Mouse (Mus musculus) MEL (cell line): ENCODE measurements around the gene Mfsd2a. TPM values are rescaled to one million over a fixed set of nuclear protein-coding genes. Genes with fewer than 3 reads are reported as not detected.

Experiments
- DNase-seq: peaks from one replicate; pipeline ENCODE4 v3.0.0; 2011; ENCODE audit warnings: low read depth, low spot score
- H3K27ac ChIP-seq: 2 replicates; pipeline ENCODE4 v1.5.1; 2012; ENCODE audit warnings: low read depth, mild to moderate bottlenecking, control low read depth, low read length, moderate library complexity; ENCODE audit not compliant: control insufficient read depth
- H3K27me3 ChIP-seq, 2 experiments: fragments of 150-350 bp in 1 of 2; sonication (generic) in 1 of 2; 2 replicates each; pipeline ENCODE4 v1.6.1; 2012; ENCODE audit warnings: low read length in 2 of 2, mild to moderate bottlenecking in 2 of 2, improper control_type of control experiment in 1 of 2, moderate library complexity in 1 of 2; ENCODE audit not compliant: insufficient read depth in 2 of 2, control insufficient read depth in 1 of 2
- H3K36me3 ChIP-seq, 2 experiments: 2 replicates each; pipeline ENCODE4 v1.6.1; 2012 to 2014; ENCODE audit warnings: low read length in 2 of 2, improper control_type of control experiment in 1 of 2, inconsistent platforms in 1 of 2, mild to moderate bottlenecking in 1 of 2; ENCODE audit not compliant: insufficient read depth in 2 of 2, control insufficient read depth in 1 of 2
- H3K4me1 ChIP-seq, 2 experiments: fragments of 150-350 bp in 1 of 2; sonication (generic) in 1 of 2; 2 replicates each; pipeline ENCODE4 v1.6.1; 2012; ENCODE audit warnings: low read length in 2 of 2, improper control_type of control experiment in 1 of 2, mild to moderate bottlenecking in 1 of 2; ENCODE audit not compliant: insufficient read depth in 2 of 2, control insufficient read depth in 1 of 2
- H3K4me3 ChIP-seq, 2 experiments: fragments of 150-350 bp in 1 of 2; sonication (generic) in 1 of 2; 2 replicates each; pipeline ENCODE4 v1.5.1; 2012; ENCODE audit warnings: low read depth in 2 of 2, low read length in 2 of 2, mild to moderate bottlenecking in 2 of 2, moderate library complexity in 2 of 2, control low read depth in 1 of 2, improper control_type of control experiment in 1 of 2; ENCODE audit not compliant: control insufficient read depth in 1 of 2, insufficient read depth in 1 of 2
- H3K79me2 ChIP-seq: 2 replicates; pipeline ENCODE4 v1.6.1; 2012; ENCODE audit warnings: mild to moderate bottlenecking, low read length, moderate library complexity; ENCODE audit not compliant: control insufficient read depth, poor library complexity, insufficient read depth
- H3K9ac ChIP-seq: 2 replicates; pipeline ENCODE4 v1.6.1; 2012; ENCODE audit warnings: low read depth, mild to moderate bottlenecking, control low read depth, low read length, moderate library complexity; ENCODE audit not compliant: control insufficient read depth, poor library complexity, severe bottlenecking
- H3K9me3 ChIP-seq: fragments of 150-350 bp; sonication (generic); replicated peaks from 2 replicates; pipeline ENCODE4 v1.6.1; 2012; ENCODE audit warnings: mild to moderate bottlenecking, low read length, improper control_type of control experiment, moderate library complexity; ENCODE audit not compliant: insufficient read depth
- BHLHE40 ChIP-seq: IDR thresholded peaks from 2 replicates; pipeline ENCODE4 v1.6.1; 2012; ENCODE audit warnings: low read depth, mild to moderate bottlenecking, inconsistent platforms, low read length, improper control_type of control experiment, borderline replicate concordance
- CHD1 ChIP-seq: IDR thresholded peaks from 2 replicates; pipeline ENCODE4 v1.6.1; 2012; ENCODE audit warnings: low read depth, mild to moderate bottlenecking, inconsistent platforms, low read length, improper control_type of control experiment
- ELF1 ChIP-seq: IDR thresholded peaks from 2 replicates; pipeline ENCODE4 v1.6.1; 2014; ENCODE audit warnings: low read depth, mild to moderate bottlenecking, inconsistent platforms, low read length, improper control_type of control experiment, moderate library complexity
- EP300 ChIP-seq, 2 experiments: IDR thresholded peaks; 2 replicates each; pipeline ENCODE4 v1.6.1; 2011; ENCODE audit warnings: improper control_type of control experiment in 2 of 2, low read length in 2 of 2, low read depth in 1 of 2, mild to moderate bottlenecking in 1 of 2
- ETS1 ChIP-seq: IDR thresholded peaks from 2 replicates; pipeline ENCODE4 v1.6.1; 2012; ENCODE audit warnings: low read depth, mild to moderate bottlenecking, inconsistent platforms, low read length, improper control_type of control experiment, moderate library complexity
- GABPA ChIP-seq: IDR thresholded peaks from 2 replicates; pipeline ENCODE4 v1.6.1; 2012; ENCODE audit warnings: low read depth, mild to moderate bottlenecking, inconsistent platforms, low read length, improper control_type of control experiment, moderate library complexity
- GATA1 ChIP-seq: IDR thresholded peaks from 2 replicates; pipeline ENCODE4 v1.6.1; 2011; ENCODE audit warnings: low read depth, low read length, improper control_type of control experiment
- MEF2A ChIP-seq: IDR thresholded peaks from 2 replicates; pipeline ENCODE4 v1.6.1; 2014; ENCODE audit warnings: low read depth, mild to moderate bottlenecking, inconsistent platforms, low read length, improper control_type of control experiment; ENCODE audit not compliant: poor library complexity, insufficient replicate concordance, severe bottlenecking; ENCODE audit errors: extremely low read depth
- MYC ChIP-seq: IDR thresholded peaks from 2 replicates; pipeline ENCODE4 v1.6.1; 2011; ENCODE audit warnings: low read depth, mild to moderate bottlenecking, low read length, improper control_type of control experiment, moderate library complexity
- NELFE ChIP-seq: IDR thresholded peaks from 2 replicates; pipeline ENCODE4 v1.6.1; 2011; ENCODE audit warnings: low read depth, low read length, improper control_type of control experiment
- RCOR1 ChIP-seq: IDR thresholded peaks from 2 replicates; pipeline ENCODE4 v1.6.1; 2012; ENCODE audit warnings: low read depth, mild to moderate bottlenecking, inconsistent platforms, low read length, improper control_type of control experiment
- SIN3A ChIP-seq: IDR thresholded peaks from 2 replicates; pipeline ENCODE4 v1.6.1; 2012; ENCODE audit warnings: low read length, improper control_type of control experiment, inconsistent platforms
- SMC3 ChIP-seq: IDR thresholded peaks from 2 replicates; pipeline ENCODE4 v1.6.1; 2011; ENCODE audit warnings: low read depth, low read length, improper control_type of control experiment
- TAL1 ChIP-seq: IDR thresholded peaks from 2 replicates; pipeline ENCODE4 v1.6.1; 2012; ENCODE audit warnings: mild to moderate bottlenecking, inconsistent platforms, low read length, moderate library complexity, mixed read lengths
- USF2 ChIP-seq, 2 experiments: IDR thresholded peaks; 2 replicates each; pipeline ENCODE4 v1.6.1; 2011 to 2012; ENCODE audit warnings: improper control_type of control experiment in 2 of 2, low read length in 2 of 2, borderline replicate concordance in 1 of 2, inconsistent platforms in 1 of 2, low read depth in 1 of 2, mild to moderate bottlenecking in 1 of 2; ENCODE audit not compliant: insufficient read depth in 1 of 2
- ZKSCAN1 ChIP-seq: IDR thresholded peaks from 2 replicates; pipeline ENCODE4 v1.6.1; 2012; ENCODE audit warnings: low read depth, mild to moderate bottlenecking, inconsistent platforms, low read length, improper control_type of control experiment, moderate library complexity
- ZNF384 ChIP-seq: IDR thresholded peaks from 2 replicates; pipeline ENCODE4 v1.6.1; 2012; ENCODE audit warnings: low read depth, mild to moderate bottlenecking, inconsistent platforms, low read length, improper control_type of control experiment
- polyA plus RNA-seq, 2 experiments: library from polyadenylated mRNA; stranded (reverse) in 1 of 2; unstranded in 1 of 2; fragments of >175 nt in 1 of 2; fragments of >200 nt in 1 of 2; gene quantifications; 2 replicates each; pipeline versions ENCODE4 v1.2.1 to v1.2.4; 2012; ENCODE audit warnings: low replicate concordance in 2 of 2, low read depth in 1 of 2; ENCODE audit not compliant: insufficient read length in 2 of 2, insufficient read depth in 1 of 2, missing spikeins in 1 of 2
- total RNA-seq: library from RNA; depleted of rRNA; stranded (reverse); fragments of 300-350 nt; gene quantifications from 2 replicates; pipeline ENCODE4 v1.2.3, GENCODE M21; 2012

The Mfsd2a gene
- total and polyA plus RNA-seq, 3 experiments: 8.8 to 14.3 TPM; not detected in 1

DNA sequence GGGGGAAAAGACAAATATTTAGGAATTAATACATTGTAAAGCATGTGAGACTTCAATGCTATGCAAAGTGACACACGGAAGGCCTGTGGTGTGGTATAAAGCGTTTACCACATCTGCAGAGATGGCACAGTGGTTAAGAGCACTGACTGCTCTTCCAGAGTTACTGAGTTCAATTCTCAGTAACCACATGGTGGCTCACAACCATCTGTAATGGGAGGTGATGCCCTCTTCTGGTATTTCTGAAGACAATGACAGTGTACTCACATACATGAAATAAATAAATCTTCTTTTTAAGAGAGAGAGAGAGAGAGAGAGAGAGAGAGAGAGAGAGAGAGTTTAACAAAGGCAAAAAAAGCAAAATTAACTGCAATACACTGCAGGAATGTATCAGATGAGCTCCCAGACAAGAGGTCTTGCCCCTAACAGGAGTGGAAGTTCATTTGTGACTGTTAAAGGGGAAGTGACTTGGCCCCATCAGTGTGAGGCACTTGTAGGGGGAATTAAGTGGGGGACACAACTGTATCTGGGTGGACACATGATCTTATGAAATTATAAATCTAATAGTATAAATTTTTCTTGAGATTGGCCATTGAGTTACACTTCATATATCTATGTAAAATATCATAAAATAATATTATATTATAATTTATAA lies 29.9 kb downstream of the Mfsd2a start:
- Histone ChIP-seq H3K4me3 (no peak overlapping the region), H3K4me1 (peaks cover 11 to 28% of the 10 kb centered on the region in 2 experiments), H3K9ac (no peak overlapping the region), H3K27ac (no peak overlapping the region), H3K79me2 (no peaks in the 10 kb centered on the region), H3K27me3 (no peaks in the 10 kb centered on the region), H3K9me3 (no peaks in the 10 kb centered on the region), H3K36me3 (peaks cover 0 to 20% of the 10 kb centered on the region in 2 experiments; a peak in 2 of 4 replicates)
- TF ChIP-seq ZNF384: no peak
- no peak for TF ChIP-seq MYC
- TF ChIP-seq ELF1: no peak
- no peak for TF ChIP-seq GATA1
- TF ChIP-seq TAL1: no peak
- no peak for TF ChIP-seq SIN3A
- peak; percentile 30 for DNase-seq

DNA sequence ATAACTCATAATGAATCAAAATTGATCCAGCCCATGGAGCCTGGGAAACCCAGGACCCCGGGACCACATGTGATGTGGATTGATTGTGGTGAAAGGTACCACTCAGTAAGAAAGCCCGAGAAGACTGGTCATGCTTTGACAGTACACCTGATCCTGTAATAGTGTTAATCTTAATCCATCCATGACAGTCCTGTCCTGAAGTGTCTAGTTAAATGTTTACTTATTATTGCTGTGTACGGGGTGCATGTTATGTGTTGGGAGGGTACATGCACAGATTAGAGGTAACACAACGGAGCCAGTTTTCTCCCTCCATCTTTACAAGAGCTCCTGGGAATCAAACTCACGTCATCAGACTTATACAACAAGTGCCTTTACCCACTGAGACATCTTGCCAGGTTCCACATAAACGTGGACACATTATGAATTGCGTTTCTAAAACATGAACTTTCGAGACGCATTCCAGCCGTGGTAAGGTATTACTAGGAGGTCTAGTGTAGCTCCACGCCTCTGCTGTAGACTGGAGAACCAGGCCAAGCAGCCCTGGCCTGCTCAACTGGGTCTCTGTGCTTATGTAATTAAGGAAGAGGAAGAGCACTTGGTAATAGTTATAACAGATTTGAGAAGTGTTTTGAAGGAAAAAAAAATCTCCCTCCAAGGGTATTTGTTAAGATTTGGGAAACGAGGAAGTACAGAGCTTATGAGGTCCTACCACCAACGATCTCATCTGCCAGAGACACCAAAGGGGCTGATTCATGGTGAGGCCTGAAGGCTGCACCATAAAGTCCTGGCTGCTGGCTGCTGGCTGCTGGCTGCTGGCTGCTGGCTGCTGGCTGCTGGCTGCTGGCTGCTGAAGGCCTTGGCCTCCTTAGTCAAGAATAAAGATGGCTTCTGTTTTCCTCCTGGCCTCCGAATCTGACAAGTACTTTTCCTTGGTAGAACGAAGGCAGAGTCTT lies 37.3 kb downstream of the Mfsd2a start:
- H3K9ac ChIP-seq: no peak overlapping the region
- TF ChIP-seq EP300 (IDR thresholded peaks at IDR 0.05; ENCODE audit: low read depth in 1 of 2, low read length in 2 of 2) (no peak), USF2 (IDR thresholded peaks at IDR 0.05; ENCODE audit: borderline replicate concordance in 1 of 2, insufficient read depth in 1 of 2, low read depth in 1 of 2, low read length in 2 of 2) (no peak)
- 0 out of 4 replicates have a peak, but pooled peaks cover 0 to 1% of the 10 kb centered on the region in 2 experiments for H3K27me3 ChIP-seq

DNA sequence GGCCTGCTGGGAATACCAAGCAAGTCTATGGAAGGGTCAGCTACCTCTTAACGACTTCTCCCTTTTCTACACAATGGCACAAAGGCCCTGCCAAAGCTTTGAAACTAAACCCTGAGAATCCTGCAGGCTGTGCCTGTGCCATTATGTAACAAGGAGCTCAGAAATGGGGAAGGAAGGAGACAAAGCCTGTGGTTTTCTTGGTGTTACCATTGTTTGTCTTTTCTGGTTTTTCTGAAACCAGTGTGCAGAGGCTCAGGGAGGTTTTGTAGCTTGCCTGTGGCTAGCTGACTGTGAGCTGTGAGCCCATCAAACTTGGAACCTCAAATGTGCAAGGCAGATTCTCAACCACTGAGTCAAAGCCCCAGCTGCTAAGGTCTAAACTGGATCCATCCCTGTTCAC lies 38.1 kb downstream of the Mfsd2a start:
- no peaks in the 10 kb centered on the region for H3K9me3 ChIP-seq
- H3K79me2 ChIP-seq: no peaks in the 10 kb centered on the region
- no peak overlapping the region for H3K4me3 ChIP-seq
- TF ChIP-seq MEF2A: no peak
- no peak for TF ChIP-seq GABPA
- TF ChIP-seq BHLHE40: no peak
- TF ChIP-seq SIN3A: no peak
- no peak for TF ChIP-seq NELFE
- no peak for TF ChIP-seq MYC
- no peak for TF ChIP-seq RCOR1
- TF ChIP-seq USF2 (IDR thresholded peaks at IDR 0.05; ENCODE audit: borderline replicate concordance in 1 of 2, insufficient read depth in 1 of 2, low read depth in 1 of 2, low read length in 2 of 2): no peak
- no peak for TF ChIP-seq CHD1
- no peak for TF ChIP-seq ZKSCAN1
- TF ChIP-seq ETS1: no peak
- no peak for TF ChIP-seq TAL1
- no peak for TF ChIP-seq SMC3
- no peak for TF ChIP-seq ZNF384
- 0 out of 4 replicates have a peak, but pooled peaks cover 0 to 1% of the 10 kb centered on the region in 2 experiments for H3K27me3 ChIP-seq
- no peaks in the 10 kb centered on the region for H3K36me3 ChIP-seq
- H3K9ac ChIP-seq: no peak overlapping the region
- DNase-seq: peak; percentile 23
- H3K4me1 ChIP-seq: peaks cover 0 to 2% of the 10 kb centered on the region in 2 experiments; a peak in 1 of 4 replicates
- no peak overlapping the region for H3K27ac ChIP-seq

More for the DNA sequence above, 37.3 kb downstream of the Mfsd2a start:
- Histone ChIP-seq H3K4me3 (no peak overlapping the region), H3K9me3 (no peaks in the 10 kb centered on the region), H3K4me1 (peaks cover 0 to 2% of the 10 kb centered on the region in 2 experiments; a peak in 1 of 4 replicates), H3K27ac (no peak overlapping the region), H3K79me2 (no peaks in the 10 kb centered on the region), H3K36me3 (no peaks in the 10 kb centered on the region)
- DNase-seq: peak; percentile 26
